Mouse (Mus musculus): ENCODE results near the gene Clmn.
"Not testable (repeated sequence)": the region's sequence is repeated elsewhere in the genome, so short reads cannot be mapped to it uniquely, and the experiment has no call there.

The Clmn gene

DNA sequence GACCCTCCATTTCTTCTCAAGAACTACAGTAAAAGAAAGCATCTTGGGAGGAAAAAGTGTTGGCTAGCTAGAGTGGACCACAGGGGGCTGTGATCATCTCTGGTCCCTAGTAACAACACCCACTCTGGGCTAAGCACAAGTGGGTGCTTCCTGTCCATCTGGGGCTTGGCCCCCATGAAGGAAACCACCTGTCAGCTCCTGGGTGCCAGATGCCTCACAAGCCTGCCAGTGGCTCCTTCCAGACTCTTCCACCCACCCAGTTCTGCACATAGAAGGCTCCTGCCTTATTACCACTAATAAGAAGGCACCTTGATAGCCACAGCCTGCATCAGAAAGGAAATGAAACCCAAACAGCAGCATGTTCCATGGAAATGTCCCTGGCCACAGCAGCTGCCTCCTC lies 26.4 kb downstream of the Clmn start:
- DNase-seq (ENCODE audit: low spot score), result no peak

GRCm38 (mm10) chr12:104837957-104838401 lies 26.9 kb downstream of the Clmn start:
- no peak for DNase-seq (ENCODE audit: low spot score)

DNA sequence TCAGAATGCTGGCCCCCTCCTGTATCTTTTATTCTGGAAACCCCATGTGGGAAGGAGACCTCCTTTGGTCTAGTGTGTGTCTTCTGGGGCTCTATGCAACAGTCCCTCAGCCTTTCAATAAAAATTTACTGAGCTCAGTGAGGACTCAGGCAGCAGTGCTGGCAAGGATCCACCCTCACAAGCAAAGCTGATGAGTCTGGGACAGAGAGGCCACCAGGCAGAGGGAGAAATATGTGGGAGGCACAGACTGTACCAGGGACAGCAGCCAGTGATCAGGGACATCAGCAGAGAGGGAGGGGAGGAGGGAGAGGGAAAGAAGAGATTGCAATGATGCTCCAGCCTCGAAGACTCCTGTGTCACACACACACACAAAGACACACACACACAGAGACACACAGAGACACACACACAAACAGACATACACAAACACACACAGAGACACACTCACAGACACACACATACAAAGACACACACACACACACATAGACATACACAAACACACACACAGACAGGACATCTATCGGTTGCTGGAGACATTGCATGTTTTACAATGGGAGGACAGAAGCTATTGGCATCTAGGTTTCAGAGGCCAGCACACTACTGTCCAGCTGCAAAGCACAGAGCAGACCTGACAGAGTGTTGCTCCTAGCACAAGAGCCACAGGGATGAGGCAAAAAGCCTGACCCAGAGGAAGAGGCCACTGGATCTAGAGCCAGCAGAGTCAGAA lies 27.6 kb downstream of the Clmn start:
- no peak for DNase-seq (ENCODE audit: low spot score)

- DNase-seq (ENCODE audit: low spot score), result no peak
Measured at GRCm38 (mm10) chr12:104836230-104836629, 28.6 kb downstream of the Clmn start.

- no peak for DNase-seq (ENCODE audit: low spot score)
Measured at GRCm38 (mm10) chr12:104835369-104836094, 29.3 kb downstream of the Clmn start.

- no peak for DNase-seq (ENCODE audit: low spot score)
Measured at GRCm38 (mm10) chr12:104834772-104835171, 30.1 kb downstream of the Clmn start.

DNA sequence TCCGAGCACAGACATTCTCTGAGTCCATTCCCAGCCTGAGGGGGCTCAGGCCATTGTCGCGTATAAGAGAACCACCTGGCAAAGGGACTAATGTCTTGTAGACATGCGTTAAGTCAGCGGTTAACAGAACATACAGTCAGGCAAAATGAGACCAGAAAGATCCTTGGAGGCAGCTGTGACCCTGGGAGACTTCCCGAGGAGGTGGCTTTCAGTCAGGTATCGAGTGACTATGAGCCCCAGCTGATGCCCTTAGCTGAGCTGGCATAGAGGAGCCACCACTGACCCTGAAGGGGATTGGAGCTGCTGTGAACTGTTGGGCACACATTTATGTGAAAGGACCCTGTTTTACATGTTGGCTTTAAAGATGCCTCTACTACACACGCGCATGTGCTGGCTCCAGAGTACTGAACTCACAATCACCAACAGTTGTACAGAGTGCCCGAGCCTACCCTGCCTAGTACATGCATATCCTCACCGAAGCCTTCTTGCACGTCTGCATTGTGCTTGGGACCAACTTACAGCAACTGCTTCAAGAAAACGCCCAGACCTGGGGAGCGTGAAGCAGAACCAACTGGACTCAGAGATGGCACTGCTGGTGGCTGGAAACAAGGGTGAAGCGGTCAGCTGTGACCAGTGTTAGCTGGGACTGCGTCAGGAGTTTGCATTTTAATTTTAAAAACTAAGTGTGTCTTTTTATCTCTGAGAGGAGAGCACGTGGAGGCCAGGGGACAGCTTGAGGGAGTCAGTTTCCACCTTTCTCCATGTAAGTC lies 34.0 kb downstream of the Clmn start:
- DNase-seq (ENCODE audit: low spot score), result no peak

DNA sequence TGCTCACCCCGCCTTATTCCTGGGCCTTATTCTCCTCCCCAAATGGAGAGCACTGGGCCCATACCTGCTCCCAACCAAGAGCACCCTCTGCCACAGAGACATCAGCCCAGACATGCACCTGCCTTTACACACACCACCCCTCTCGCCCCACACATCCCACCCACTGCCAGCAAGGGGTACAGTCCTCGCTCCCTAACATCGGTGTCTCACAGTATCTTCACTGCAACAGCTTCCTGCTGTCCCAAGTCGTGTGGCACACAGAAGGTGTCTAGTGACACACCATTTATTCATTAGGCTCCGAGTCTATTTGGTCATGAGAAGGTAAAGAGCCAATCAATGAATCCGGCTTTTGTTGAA lies 34.6 kb downstream of the Clmn start:
- no peak for DNase-seq (ENCODE audit: low spot score)

- no peak for DNase-seq (ENCODE audit: low spot score)
Measured at GRCm38 (mm10) chr12:104829596-104830282, 35.1 kb downstream of the Clmn start.

DNA sequence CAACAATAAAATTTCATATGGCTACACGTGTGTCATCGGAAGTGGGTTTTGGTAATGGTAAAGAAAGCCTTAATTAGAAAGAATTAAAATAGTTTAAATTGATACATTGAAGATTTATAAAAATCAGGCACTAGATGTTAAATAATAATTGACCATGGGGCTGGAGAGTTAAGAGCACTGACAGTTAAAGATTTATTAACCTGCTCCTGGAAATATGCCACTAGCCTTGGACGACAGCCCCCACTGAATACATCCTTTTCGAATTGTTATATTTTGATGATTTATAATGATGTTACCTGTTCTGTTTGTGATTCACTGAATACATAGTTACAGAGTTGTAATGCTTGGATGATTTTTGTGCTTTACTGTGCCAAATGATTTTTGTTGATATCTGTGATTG lies 35.9 kb downstream of the Clmn start:
- DNase-seq (ENCODE audit: low spot score), result not testable (repeated sequence)

- no peak for DNase-seq (ENCODE audit: low spot score)
Measured at GRCm38 (mm10) chr12:104827721-104828120, 37.2 kb downstream of the Clmn start.

DNA sequence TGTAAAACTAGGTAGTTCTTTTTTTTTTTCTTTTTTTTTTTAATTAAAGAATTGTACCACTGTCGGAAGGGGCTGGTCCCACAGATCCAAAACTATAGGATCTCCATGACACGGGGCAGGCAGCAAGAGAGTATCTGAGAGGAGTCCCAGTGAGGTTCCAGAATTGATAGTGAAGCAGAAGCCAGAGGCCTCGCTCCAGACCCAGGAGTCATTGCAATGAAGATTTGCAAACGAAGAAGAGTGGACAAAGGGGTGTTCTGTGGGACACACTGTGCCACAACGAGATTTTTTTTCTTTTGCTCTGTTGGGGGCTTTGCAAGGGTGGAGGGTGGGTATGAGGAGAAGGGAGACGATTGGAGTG lies 40.0 kb downstream of the Clmn start:
- DNase-seq (ENCODE audit: low spot score), result no peak

DNA sequence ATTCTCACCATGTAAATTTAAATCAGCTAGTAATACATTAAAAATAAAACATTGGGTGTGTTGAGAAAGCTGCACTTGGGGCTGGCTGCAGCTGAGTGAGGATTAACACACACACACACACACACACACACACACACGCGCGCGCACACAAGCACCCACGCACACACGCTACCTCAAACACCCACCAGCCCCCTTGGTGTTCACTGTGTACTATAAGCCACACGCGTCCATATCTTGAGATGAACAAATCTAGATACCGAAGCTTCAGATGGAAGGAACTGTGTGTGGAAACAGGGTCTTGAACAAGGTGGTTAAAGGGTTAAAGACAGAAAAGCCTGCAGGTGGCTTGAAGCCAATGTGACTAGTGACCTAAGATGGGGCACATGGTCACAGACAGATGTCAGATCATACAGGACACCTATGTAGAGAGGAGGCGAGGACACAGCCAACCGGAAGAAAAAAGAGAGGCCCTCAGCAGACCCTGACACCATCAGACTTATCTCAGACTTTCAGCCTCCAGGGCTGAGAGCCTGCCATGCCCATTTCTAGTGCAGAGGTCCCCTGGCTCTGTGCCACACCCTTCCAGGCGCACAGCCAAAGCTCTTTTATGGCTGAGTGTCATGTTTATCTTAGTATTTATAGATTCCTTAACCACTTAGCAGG lies 40.5 kb downstream of the Clmn start:
- DNase-seq (ENCODE audit: low spot score), result peak; percentile 85

DNA sequence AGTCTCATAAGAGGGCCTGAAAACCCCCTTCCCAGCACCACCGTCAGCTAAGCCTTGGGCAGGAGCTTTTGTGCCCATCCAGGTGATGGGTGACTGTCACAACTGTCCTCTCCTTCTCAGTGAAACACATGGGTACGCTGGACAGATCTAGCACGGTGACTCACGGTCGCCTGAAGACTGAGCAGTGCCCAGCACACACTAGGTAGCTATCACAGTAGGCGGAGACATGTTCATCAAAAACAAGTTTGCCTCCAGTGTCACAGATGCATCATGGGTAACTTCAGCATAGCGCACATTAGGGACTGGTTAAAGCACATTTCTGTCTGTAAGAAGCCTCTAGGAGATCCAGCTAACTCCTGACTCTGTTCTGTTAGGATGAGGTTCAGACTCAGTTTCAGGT lies 41.2 kb downstream of the Clmn start:
- no peak for DNase-seq (ENCODE audit: low spot score)

DNA sequence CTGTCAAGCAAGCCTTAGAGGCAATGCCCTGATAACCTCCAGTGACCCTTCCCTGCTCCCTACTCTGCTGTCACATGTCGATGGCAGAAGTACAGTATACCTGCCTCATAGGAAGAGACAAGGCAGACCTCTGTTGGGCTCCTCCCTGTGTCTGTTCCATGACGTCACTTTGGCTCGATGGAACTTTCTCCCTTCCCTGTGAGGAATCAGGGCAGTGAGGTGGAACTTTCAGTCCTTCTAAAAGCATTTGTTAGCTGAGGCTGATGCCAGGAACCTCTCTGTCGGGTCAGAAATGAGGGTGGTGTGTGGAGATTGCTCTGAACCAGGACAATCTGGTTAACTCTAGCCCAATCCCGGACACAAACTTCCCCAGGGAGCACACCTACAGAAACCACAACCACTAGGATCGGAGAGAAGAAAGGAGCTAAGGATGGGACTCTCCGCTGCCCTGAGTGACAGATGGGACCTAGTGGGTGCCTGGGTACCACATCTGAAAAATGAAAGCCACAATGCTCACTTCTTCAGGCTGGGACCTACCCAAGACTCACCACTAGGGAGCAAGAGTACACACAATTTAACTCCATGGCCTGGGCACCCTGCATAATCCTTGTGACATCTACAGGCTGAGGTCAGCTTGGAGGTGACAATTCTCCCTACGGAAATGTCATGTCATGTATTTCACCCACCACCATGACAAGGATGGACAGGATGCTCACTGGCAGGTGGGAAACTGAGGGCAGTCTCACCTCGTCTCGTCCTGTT lies 41.9 kb downstream of the Clmn start:
- DNase-seq (ENCODE audit: low spot score), result no peak

- no peak for DNase-seq (ENCODE audit: low spot score)
Measured at GRCm38 (mm10) chr12:104822151-104822550, 42.7 kb downstream of the Clmn start.

DNA sequence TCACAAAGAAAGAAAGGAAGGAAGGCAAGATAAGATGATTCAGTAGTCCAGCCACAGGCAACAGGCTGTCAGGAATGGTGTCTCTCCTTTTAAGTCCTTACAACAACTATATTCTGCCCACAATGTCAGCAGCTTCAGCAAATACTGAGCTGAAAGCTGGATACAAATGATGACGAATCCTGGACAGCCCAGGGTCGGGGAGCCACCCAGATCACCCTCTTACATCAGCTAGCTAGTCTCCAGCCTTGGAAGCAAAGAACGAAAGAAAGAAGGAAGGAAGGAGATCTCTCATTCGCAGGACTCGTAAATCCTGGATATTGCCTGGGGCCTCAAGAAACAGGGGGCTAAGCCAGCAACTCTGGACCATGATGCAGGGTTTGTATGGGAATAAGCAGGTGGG lies 44.8 kb downstream of the Clmn start:
- no peak for DNase-seq (ENCODE audit: low spot score)

DNA sequence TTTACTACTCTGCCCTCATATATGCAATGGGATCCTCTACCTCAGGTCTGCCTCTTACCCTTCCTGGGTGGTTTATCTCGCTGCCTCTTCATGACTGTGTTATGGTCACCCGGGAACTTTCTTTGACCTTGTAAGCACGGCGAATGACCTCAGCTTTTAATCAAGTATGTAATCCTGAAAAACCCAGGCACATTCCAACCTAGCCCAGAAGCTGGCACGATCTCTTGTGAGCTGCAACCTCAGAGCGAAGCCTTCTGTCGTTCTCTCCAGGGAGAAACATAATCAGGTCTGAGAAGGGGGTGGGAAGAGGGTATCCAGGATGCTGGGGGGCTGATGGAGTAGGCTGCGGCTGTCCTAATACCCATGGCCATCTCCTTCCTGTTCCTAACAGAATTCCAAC lies 45.8 kb downstream of the Clmn start:
- no peak for DNase-seq (ENCODE audit: low spot score)

GRCm38 (mm10) chr12:104818057-104818456 lies 46.8 kb downstream of the Clmn start:
- DNase-seq (ENCODE audit: low spot score), result no peak

DNA sequence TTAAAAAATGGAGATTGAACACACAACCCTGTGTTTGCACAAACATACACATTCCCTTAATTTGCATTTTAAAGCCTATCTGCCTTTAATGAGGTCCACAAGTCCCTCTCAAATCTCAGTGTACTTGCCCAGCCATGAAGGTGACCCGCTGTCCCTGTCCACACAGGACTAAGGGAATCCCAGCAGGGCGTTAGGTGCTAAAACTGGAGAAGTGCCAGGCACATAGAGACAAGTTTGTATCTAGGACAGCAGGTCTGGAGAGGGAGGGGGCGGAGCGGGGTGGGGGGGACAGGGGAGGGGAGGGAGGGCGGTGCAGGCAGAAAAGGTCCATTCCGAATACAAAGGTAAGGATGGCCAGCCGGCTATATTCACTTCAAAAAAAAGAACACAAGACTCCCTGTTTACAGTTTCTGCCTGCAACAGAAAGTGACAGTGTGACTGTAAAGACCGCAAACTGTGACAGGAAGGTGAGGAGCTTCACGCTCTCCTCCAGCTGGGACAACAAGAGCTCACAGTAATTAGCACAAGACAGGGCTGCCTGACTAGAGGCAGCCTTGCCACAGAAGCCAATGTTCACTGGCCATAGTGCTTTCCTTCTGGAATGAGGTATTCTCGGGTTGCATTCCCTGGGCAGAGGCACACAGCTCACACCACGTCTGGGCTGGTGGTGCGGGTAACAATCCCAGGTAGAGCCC lies 47.6 kb downstream of the Clmn start:
- no peak for DNase-seq (ENCODE audit: low spot score)

GRCm38 (mm10) chr12:104814291-104814690 lies 50.6 kb downstream of the Clmn start:
- no peak for DNase-seq (ENCODE audit: low spot score)
